Mouse (Mus musculus): Measurements from ENCODE around the gene Gm20388.

- TF ChIP-seq CTCF (IDR thresholded peaks at IDR 0.05; ENCODE audit: low read depth, low read length) (no peak), TAL1 (conservative IDR thresholded peaks at IDR 0.05; ENCODE audit: low read depth, low read length) (no peak), GATA1 (IDR thresholded peaks at IDR 0.05; ENCODE audit: borderline replicate concordance, low read length) (no peak), POLR2AphosphoS5 (IDR thresholded peaks at IDR 0.05; ENCODE audit: insufficient replicate concordance, low read depth, low read length) (no peak), GATA2 (IDR thresholded peaks at IDR 0.05; ENCODE audit: borderline replicate concordance, low read depth, low read length) (no peak)
These were observed 2275.8 kb downstream of the Gm20388 start for GRCm38 (mm10) chr8:122186363-122186974.

Measured in G1E (cell line).